8 mouse cellular contexts compared by ENCODE assay signal in genomic region chr1:178496841-178497240, GRCm38 (mm10). TPM values are rescaled to one million over a fixed set of nuclear protein-coding genes. Genes with fewer than 3 reads are reported as not detected.
DNase-seq lines count a peak whose midpoint lies in the region.

No protein-coding gene starts in this region.

- H3K4me3 ChIP-seq in heart, embryonic 10.5 days = no peak overlapping the region

- H3K27me3 ChIP-seq in heart, embryonic 10.5 days (ENCODE audit: insufficient read depth, poor library complexity, severe bottlenecking) = no peaks in the 10 kb centered on the region

- H3K9me3 ChIP-seq in heart, embryonic 10.5 days = no peaks in the 10 kb centered on the region

- H3K4me1 ChIP-seq in heart, embryonic 10.5 days = no peaks in the 10 kb centered on the region

- H3K27ac ChIP-seq in heart, embryonic 10.5 days = no peak overlapping the region

- H3K36me3 ChIP-seq in heart, embryonic 10.5 days = no peaks in the 10 kb centered on the region

- DNase-seq in heart, adult 11 months = peak; percentile 65
- DNase-seq in heart, embryonic 10.5 days (ENCODE audit: low spot score) = no peak
- DNase-seq in urinary bladder, postnatal 14 days (ENCODE audit: low spot score) = peak; percentile 27
- DNase-seq in urinary bladder, postnatal 10 days (ENCODE audit: low spot score) = no peak
- peak; percentile 41 for DNase-seq in embryo, embryonic 10.5 days (ENCODE audit: low spot score)
- peak; percentile 55 for DNase-seq in lung, postnatal 36 days
- DNase-seq in ovary, postnatal 14 days (ENCODE audit: low spot score) = no peak
- no peak for DNase-seq in layer of hippocampus, postnatal 14 days (ENCODE audit: low spot score in 2 of 2)

- 50% methylated on average over 1 of the region's 1 CpGs for WGBS in heart, embryonic 10.5 days

RNA-seq across cellular contexts. Expression of gene Kif26b, which starts 32.1 kb away (rescaled TPM):
- 13.5 and 19.1 TPM in 2 replicates for polyA plus RNA-seq in heart, embryonic 10.5 days (2016; fragmentation: Nextera tagmentation; extraction: Ambion mirVana)
- 10 to 100 TPM; 25.9 to 27.3 TPM for total RNA-seq in layer of hippocampus, postnatal 14 days (2021)

Comparison
In these comparisons a context has a peak if more than half of its experiments do, and no peak if none do; other contexts are left out.
1. DNase-seq: peak in heart, adult 11 months (single experiment), urinary bladder, postnatal 14 days (single experiment), embryo, embryonic 10.5 days (single experiment) and lung, postnatal 36 days (single experiment); none in heart, embryonic 10.5 days (single experiment), urinary bladder, postnatal 10 days (single experiment), ovary, postnatal 14 days (single experiment) and layer of hippocampus, postnatal 14 days (0 of 2).